Mouse (Mus musculus) embryonic facial prominence, embryonic 14.5 days (tissue): ENCODE measurements around the gene Pde6g. TPM values are rescaled to one million over a fixed set of nuclear protein-coding genes. Genes with fewer than 3 reads are reported as not detected.
A peak's percentile ranks its signal among the peaks of the same experiment; 100 is the strongest.

Source experiments
- ATAC-seq: fragments of 200-750 bp; cut with Nextera tagmentation; 2 replicates; pipeline ENCODE4 v1.8.0; 2017; ENCODE audit warnings: low read depth, moderate number of reproducible peaks, moderate TSS enrichment
- DNase-seq: peaks from one replicate; pipeline ENCODE4 v3.0.0-alpha.2; 2015; ENCODE audit warnings: low spot score
- H3K27ac ChIP-seq: fragments of 300-500 bp; sonication (generic); replicated peaks from 2 replicates; pipeline ENCODE4 v1.5.1; 2014; ENCODE audit warnings: low read depth, mild to moderate bottlenecking, low read length, moderate library complexity
- H3K27me3 ChIP-seq: fragments of 300-500 bp; sonication (generic); replicated peaks from 2 replicates; pipeline ENCODE4 v1.6.1; 2014; ENCODE audit warnings: low read length; ENCODE audit not compliant: control insufficient read depth, insufficient read depth
- H3K36me3 ChIP-seq: fragments of 300-500 bp; sonication (generic); 2 replicates; pipeline ENCODE4 v1.6.1; 2014; ENCODE audit warnings: low read length, mixed read lengths; ENCODE audit not compliant: control insufficient read depth, insufficient read depth
- H3K4me1 ChIP-seq: fragments of 300-500 bp; sonication (generic); 2 replicates; pipeline ENCODE4 v1.6.1; 2014; ENCODE audit warnings: antibody characterized with exemption, low read length; ENCODE audit not compliant: control insufficient read depth, insufficient read depth
- H3K4me2 ChIP-seq: fragments of 300-500 bp; sonication (generic); 2 replicates; pipeline ENCODE4 v1.6.1; 2014; ENCODE audit warnings: low read depth, mild to moderate bottlenecking, low read length, moderate library complexity, mixed read lengths
- H3K4me3 ChIP-seq: fragments of 300-500 bp; sonication (generic); 2 replicates; pipeline ENCODE4 v1.5.1; 2014; ENCODE audit warnings: low read depth, mild to moderate bottlenecking, low read length
- H3K9ac ChIP-seq: fragments of 300-500 bp; sonication (generic); 2 replicates; pipeline ENCODE4 v1.6.1; 2014; ENCODE audit warnings: low read depth, mild to moderate bottlenecking, low read length, moderate library complexity, mixed read lengths
- H3K9me3 ChIP-seq: fragments of 300-500 bp; sonication (generic); 2 replicates; pipeline ENCODE4 v1.6.1; 2016; ENCODE audit warnings: low read length; ENCODE audit not compliant: control insufficient read depth
- WGBS: fragments of 180-500 bp; shearing (Covaris S2); extraction: QIAGEN DNeasy Blood & Tissue Kit; methylation state at CpG from one replicate; pipeline ENCODE4 v1.1.7; 2014; 5-methylcytosine and 5-hydroxymethylcytosine counted together
- polyA plus RNA-seq: library from polyadenylated mRNA; unstranded; fragments of >200 nt; fragmentation: Nextera tagmentation; extraction: Ambion mirVana; gene quantifications from 2 replicates; pipeline ENCODE4 v1.2.1, GENCODE M21; 2014

Pde6g gene
- polyA plus RNA-seq, 1 experiment from 2014 or later = not detected

DNA sequence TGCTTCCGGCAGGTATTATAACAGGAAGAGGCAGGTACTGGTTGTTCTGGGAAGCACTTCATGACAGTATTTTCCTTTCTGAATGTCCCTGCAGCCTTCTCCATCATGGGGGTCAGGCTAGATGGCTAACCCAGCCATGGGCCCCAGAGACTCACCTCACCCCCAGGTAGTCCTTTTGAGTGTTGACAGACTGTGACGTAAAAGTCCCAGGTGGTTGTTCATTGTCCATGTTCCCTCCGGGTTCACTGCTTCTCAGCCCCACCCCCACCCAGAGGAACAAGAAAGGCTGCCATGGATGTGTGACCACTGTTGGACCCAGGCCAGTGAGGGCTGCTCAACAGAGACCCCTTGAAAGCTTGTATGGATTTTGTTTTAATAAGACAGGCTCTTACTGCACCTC lies 40.1 kb upstream of the Pde6g start:
- Histone ChIP-seq H3K9ac (peak overlapping the region; percentile 86), H3K4me3 (peak overlapping the region; percentile 83), H3K9me3 (no peaks in the 10 kb centered on the region), H3K27me3 (no peaks in the 10 kb centered on the region), H3K27ac (peak overlapping the region; percentile 77), H3K36me3 (peaks cover 55% of the 10 kb centered on the region), H3K4me2 (peak overlapping the region; percentile 86), H3K4me1 (peaks cover 28% of the 10 kb centered on the region)
- ATAC-seq (no peak), DNase-seq (no peak)
- 34% methylated on average over 3 of the region's 3 CpGs for WGBS

DNA sequence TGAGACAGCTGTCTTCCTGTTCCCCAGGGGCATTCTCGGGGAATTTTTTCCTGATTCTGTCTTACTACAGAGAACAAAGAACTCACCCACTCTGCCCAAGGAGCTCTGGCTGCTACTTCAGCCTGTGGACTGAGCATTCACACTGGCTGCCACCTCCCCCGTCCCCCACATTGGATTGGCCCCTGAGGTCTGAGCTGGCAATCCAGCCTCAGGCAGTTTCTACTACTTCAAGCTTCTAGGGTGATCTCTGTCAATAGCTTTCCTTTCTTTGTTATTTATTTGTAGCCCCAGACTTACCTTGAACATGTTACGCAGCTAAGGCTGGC lies 39.5 kb upstream of the Pde6g start:
- H3K4me1 ChIP-seq = peaks cover 28% of the 10 kb centered on the region
- WGBS = 21% methylated on average over 3 of the region's 3 CpGs
- H3K4me3 ChIP-seq = peak overlapping the region; percentile 83
- DNase-seq = peak; percentile 73
- H3K27me3 ChIP-seq = no peaks in the 10 kb centered on the region
- no peak for ATAC-seq
- no peaks in the 10 kb centered on the region for H3K9me3 ChIP-seq
- H3K27ac ChIP-seq = peak overlapping the region; percentile 77
- peak overlapping the region; percentile 86 for H3K9ac ChIP-seq
- H3K36me3 ChIP-seq = peaks cover 56% of the 10 kb centered on the region
- peak overlapping the region; percentile 86 for H3K4me2 ChIP-seq

DNA sequence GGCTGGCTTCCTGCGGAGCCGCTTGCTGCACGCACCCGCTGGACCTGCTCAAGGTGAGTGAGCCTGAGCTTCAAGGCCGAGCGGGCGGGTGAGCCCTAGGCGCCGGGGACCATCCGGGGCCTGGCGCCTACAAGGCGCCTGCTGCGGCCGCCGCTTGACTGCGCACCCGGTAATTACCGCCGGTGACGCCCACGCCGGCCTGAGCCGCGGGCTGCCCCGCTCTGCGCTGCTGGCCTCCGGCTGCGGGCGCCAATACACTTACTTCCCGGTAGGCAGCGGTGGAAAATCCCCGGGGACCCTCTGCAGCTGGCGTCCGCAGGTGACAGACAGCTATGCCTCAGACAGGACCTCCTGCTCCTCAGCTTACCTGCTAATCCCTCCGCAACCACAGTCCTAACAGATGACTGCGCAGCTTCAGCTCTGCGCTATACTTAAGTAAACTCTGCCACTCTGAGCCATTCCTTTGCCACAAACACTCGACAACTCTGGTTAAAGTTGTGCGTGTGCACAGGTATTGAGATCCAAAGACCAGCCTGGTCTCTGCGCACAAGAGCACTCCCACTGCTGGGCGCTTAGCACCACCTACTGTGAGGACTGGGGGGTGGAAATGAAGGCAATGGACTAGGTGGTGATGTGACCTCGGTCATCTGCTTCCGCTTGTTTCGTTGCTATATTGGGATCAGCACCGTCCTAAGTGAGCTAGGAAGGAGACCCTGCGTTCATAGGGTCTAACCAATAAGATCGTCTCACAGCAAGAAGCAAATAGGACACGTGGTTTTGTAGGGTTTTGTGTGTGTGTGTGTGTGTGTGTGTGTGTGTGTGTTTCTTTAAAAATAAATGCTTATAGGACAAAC lies 39.0 kb upstream of the Pde6g start:
- Histone ChIP-seq H3K27ac (peak overlapping the region; percentile 86), H3K27me3 (no peaks in the 10 kb centered on the region), H3K9ac (peak overlapping the region; percentile 86), H3K9me3 (no peaks in the 10 kb centered on the region), H3K4me2 (peak overlapping the region; percentile 86), H3K4me3 (peak overlapping the region; percentile 83), H3K36me3 (peaks cover 57% of the 10 kb centered on the region), H3K4me1 (peaks cover 28% of the 10 kb centered on the region)
- WGBS = under 1% methylated on average over 21 of the region's 48 CpGs
- DNase-seq (peak; percentile 74), ATAC-seq (peak; percentile 41)

DNA sequence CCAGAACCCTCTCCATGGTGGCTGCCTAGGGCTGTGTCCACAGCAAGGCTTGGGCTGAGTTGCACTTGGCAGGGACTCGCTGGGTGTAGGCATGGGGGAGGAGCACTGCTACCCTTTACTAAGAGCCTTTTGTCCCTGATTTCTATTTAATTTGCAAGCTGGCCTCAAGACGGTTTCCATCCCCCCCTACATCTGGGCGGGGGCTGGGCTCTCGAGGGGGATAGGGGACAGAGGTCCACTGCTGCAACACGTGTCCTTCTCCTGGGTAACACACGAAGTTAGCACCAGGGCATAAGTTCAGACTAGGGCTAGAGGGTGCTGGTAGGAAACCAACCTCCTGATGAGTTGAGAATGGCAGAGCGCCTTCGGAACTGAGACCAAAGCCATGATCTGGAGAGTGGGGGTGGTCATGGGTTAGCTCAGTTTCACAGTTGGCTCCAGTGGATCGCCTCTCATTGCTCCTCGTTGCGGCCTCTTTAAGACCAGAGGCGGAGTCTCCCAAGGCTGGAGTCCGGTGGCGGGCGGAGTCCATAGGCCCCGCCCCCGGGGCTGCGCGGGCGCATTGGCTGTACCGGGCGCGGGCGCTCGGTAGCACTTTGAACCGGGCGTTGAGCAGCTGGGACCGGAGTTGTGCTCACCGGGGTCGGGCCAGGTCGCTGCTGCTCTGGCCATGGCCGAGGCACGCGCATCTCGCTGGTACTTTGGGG lies 38.2 kb upstream of the Pde6g start, which contains the start of gene Slc25a10:
Slc25a10 (plus strand) TSS at position 524 of the 707 bp plus-strand sequence.
- DNase-seq (peak; percentile 96), ATAC-seq (peak; percentile 88)
- H3K9me3 ChIP-seq = no peaks in the 10 kb centered on the region
- H3K36me3 ChIP-seq = peaks cover 58% of the 10 kb centered on the region
- H3K9ac ChIP-seq = peak within 1 kb of the TSS; percentile 86
- H3K27me3 ChIP-seq = no peaks in the 10 kb centered on the region
- peaks cover 28% of the 10 kb centered on the region for H3K4me1 ChIP-seq
- H3K4me2 ChIP-seq = peak within 1 kb of the TSS; percentile 86
- 2% methylated on average over 21 of the region's 35 CpGs for WGBS
- H3K27ac ChIP-seq = peak within 1 kb of the TSS; percentile 86
- H3K4me3 ChIP-seq = peak within 1 kb of the TSS; percentile 83

DNA sequence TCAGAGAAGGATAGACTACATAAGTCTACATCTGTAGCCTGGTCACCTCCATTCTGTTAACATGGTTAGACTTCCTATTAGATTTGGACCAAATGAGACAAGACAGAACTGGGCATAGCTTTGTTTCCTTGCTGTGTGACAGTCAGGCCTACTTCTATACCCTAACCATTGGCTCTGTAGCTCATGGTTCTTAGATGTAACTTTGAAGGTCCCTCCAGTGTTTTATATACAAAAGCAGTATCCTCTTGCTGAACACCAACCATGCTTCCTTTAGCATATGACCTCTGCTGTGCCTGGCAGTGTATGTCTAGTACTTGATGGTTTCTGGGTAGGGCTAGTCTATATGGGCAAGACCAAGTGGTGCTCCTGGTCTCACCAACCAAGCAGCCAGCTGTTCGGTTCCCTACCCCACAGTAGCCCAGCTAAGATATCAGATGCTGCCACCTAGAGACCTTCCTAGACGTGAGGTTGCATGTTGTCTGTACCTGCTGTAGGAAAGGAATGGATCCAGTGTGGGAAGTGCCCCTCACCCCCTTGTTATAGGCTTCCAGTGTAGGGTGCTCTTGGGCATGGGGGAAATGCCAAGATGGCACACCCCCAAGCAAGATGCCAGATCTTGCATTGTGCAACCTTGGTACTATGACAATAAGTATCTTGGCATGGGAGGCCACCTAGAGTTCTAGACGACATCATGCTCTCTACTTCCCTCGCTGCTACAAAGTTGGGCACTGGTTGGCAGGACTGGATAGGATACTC lies 37.2 kb upstream of the Pde6g start:
- H3K4me3 ChIP-seq = peak overlapping the region; percentile 83
- H3K27me3 ChIP-seq = no peaks in the 10 kb centered on the region
- peaks cover 56% of the 10 kb centered on the region for H3K36me3 ChIP-seq
- peak overlapping the region; percentile 86; the same call in 1 of the 2 replicates for H3K27ac ChIP-seq
- peaks cover 31% of the 10 kb centered on the region for H3K4me1 ChIP-seq
- no peak for DNase-seq
- no peak for ATAC-seq
- no peaks in the 10 kb centered on the region for H3K9me3 ChIP-seq
- 36% methylated on average over 4 of the region's 4 CpGs for WGBS
- H3K9ac ChIP-seq = peak overlapping the region; percentile 86; the same call in 1 of the 2 replicates
- peak overlapping the region; percentile 86 for H3K4me2 ChIP-seq

DNA sequence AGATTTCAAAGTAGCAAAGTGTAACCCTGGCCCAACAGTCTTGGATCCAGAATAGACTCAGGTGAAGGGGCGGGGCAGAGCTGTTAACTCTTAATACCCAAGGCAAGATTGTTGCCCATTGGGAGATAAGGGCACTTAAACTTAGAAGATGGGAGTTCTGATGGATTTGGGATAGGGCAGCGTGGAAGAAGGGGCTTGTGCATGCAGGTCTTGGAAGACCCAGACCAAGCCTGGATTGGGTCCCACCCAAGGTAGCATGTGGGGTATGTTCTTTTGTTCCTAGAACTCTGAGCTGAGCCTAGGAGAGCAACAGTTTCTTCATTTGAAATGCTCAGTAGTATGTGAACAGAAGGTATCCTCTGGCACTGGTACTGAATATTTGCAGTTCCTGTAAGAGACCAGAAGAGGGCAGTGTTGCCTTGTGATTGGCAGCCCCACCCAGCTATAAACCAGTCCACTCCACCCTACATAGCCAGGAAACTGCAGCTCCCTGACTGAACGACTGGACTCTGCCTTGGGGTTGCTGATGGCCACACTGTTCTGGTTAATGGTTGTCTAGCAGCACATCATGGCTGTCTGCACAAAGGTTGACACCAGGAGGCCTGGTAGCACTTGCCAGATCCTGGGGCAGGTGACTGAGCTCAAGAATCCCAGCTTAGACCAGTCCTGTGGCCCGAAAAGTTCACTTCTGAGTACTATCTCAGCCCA lies 35.9 kb upstream of the Pde6g start:
- peak; percentile 87 for DNase-seq
- Histone ChIP-seq H3K36me3 (peaks cover 44% of the 10 kb centered on the region), H3K9ac (peak overlapping the region; percentile 30; the same call in 1 of the 2 replicates), H3K4me2 (no peak overlapping the region), H3K4me3 (no peak overlapping the region), H3K27ac (no peak overlapping the region; the same call in 1 of the 2 replicates), H3K4me1 (peaks cover 32% of the 10 kb centered on the region), H3K9me3 (no peaks in the 10 kb centered on the region), H3K27me3 (no peaks in the 10 kb centered on the region)
- ATAC-seq = peak; percentile 16
- 58% methylated on average over 4 of the region's 4 CpGs for WGBS

DNA sequence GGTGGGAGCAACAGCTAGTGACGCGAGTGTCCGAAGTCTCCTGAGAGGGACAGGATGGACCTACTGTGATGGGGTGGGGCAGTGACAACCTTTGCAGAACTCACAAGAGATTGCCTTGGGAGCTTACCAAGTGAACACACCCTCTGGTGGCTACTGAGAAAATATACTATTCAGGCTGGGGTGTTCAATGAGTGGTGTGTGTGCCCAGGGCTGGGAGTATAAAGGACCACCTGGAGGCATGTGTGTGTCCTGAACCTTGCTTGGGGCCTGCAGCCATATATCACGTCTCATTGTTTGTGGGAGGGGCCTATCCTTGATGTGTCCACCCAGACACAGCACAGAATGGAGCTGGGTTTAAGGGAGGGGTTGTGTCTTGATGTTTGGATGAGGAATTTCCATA lies 35.2 kb upstream of the Pde6g start:
- Histone ChIP-seq H3K27ac (no peak overlapping the region), H3K9me3 (no peaks in the 10 kb centered on the region), H3K9ac (no peak overlapping the region), H3K4me1 (peaks cover 32% of the 10 kb centered on the region), H3K4me2 (no peak overlapping the region), H3K36me3 (peaks cover 43% of the 10 kb centered on the region), H3K27me3 (no peaks in the 10 kb centered on the region), H3K4me3 (no peak overlapping the region)
- ATAC-seq (no peak), DNase-seq (no peak)
- whole genome bisulfite sequencing = 74% methylated on average over 4 of the region's 4 CpGs

DNA sequence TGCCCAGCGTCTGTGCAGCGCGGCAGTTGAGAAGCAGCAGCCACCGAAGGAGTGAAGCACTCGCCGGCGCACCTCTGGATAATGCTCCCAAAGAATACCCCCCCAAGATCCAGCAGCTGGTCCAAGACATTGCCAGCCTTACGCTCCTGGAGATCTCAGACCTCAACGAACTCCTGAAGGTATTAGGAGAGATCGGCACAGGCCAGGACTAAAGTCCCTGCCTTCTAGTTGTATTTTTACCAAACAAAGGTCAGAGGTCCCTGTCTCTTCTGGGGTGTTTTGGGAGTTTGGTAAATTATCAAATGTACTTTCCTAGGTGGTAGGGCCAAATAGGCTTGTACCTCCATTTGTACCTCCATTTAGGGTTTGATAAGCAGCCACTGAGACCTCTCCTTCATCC lies 32.0 kb upstream of the Pde6g start:
- Histone ChIP-seq H3K36me3 (peaks cover 75% of the 10 kb centered on the region), H3K9me3 (no peaks in the 10 kb centered on the region), H3K27me3 (no peaks in the 10 kb centered on the region), H3K4me3 (peak overlapping the region; percentile 83), H3K27ac (peak overlapping the region; percentile 88; the same call in 1 of the 2 replicates), H3K4me2 (peak overlapping the region; percentile 69), H3K9ac (peak overlapping the region; percentile 83), H3K4me1 (peaks cover 12% of the 10 kb centered on the region)
- no peak for ATAC-seq
- 8% methylated on average over 10 of the region's 10 CpGs for WGBS
- DNase-seq = no peak
